ENCODE assay signal across 9 mouse cellular contexts in genomic region chr5:108694352-108695261, GRCm38 (mm10). TPM values are rescaled to one million over a fixed set of nuclear protein-coding genes. Genes with fewer than 3 reads are reported as not detected.
DNase-seq lines count a peak whose midpoint lies in the region; ATAC-seq and TF ChIP-seq lines count a peak whose summit lies in the region.
"Had no signal": no experiment of that assay in that cellular context is flagged by ENCODE, and none has a peak within 500 bp of the region (broad histone marks: within the 10 kb centered on the region; RNA-seq: fewer than 3 reads in every experiment).

No protein-coding gene starts in this region.

- H3K4me2 ChIP-seq in heart, embryonic 14.5 days (ENCODE audit: low read length), result peak overlapping the region; percentile 81
- peak overlapping the region; percentile 96 for H3K4me2 ChIP-seq in kidney, postnatal 0 days (ENCODE audit: low read length)

- peak overlapping the region; percentile 54 for H3K9ac ChIP-seq in heart, adult 2 months (ENCODE audit: low read depth, low read length)
- peak overlapping the region; percentile 86 for H3K9ac ChIP-seq in heart, embryonic 14.5 days (ENCODE audit: low read length)
- peak overlapping the region; percentile 79 for H3K9ac ChIP-seq in kidney, postnatal 0 days (ENCODE audit: low read depth, low read length)

- no peak for TF ChIP-seq EP300 in heart, adult 2 months (IDR thresholded peaks at IDR 0.05; ENCODE audit: insufficient read depth, low read depth, low read length)

- H3K27ac ChIP-seq in heart, adult 2 months, result peak overlapping the region; percentile 45
- H3K27ac ChIP-seq in heart, embryonic 14.5 days (replicated peaks in 1 of 2; ENCODE audit: control insufficient read depth in 1 of 2, insufficient read depth in 1 of 2, low read depth in 2 of 2, low read length in 2 of 2), result peak overlapping the region; percentile 28 to 57; a peak in 2 of 4 replicates
- peak overlapping the region; percentile 27; the same call in 1 of the 2 replicates for H3K27ac ChIP-seq in kidney, postnatal 0 days
- no peak overlapping the region for H3K27ac ChIP-seq in small intestine, adult 2 months (ENCODE audit: insufficient read depth, low read depth, low read length)

- ATAC-seq in heart, embryonic 14.5 days (ENCODE audit: insufficient number of reproducible peaks, insufficient read depth, low FRiP score, low read depth), result peak; percentile 54
- ATAC-seq in kidney, postnatal 0 days (replicated peaks; ENCODE audit: low FRiP score, low read depth), result peak; percentile 36

- DNase-seq in heart, adult 2 months, result peak; percentile 53 to 56
- no peak for DNase-seq in heart, adult 9 months (ENCODE audit: low spot score in 2 of 2)
- DNase-seq in embryo, embryonic 10 days (ENCODE audit: low spot score), result peak; percentile 45
- DNase-seq in kidney, postnatal 0 days (ENCODE audit: low spot score), result peak; percentile 55
- DNase-seq in lung, postnatal 36 days, result peak; percentile 44
- no peak for DNase-seq in frontal cortex, adult 2 months (ENCODE audit: extremely low spot score in 1 of 2, low spot score in 1 of 2)

- intact Hi-C loops in heart, adult 2 months (cut with DNase I), result no loop called here

- H3K4me3 ChIP-seq in heart, adult 2 months, result peak overlapping the region; percentile 75
- peak overlapping the region; percentile 83 to 94 for H3K4me3 ChIP-seq in heart, embryonic 14.5 days (ENCODE audit: control insufficient read depth in 1 of 2, insufficient read depth in 1 of 2, low read depth in 1 of 2, low read length in 2 of 2)
- H3K4me3 ChIP-seq in kidney, postnatal 0 days (replicated peaks; ENCODE audit: low read depth, low read length), result peak overlapping the region; percentile 97
- H3K4me3 ChIP-seq in small intestine, adult 2 months (ENCODE audit: low read depth, low read length), result peak overlapping the region; percentile 91

- no peak for TF ChIP-seq CTCF in heart, adult 2 months (IDR thresholded peaks at IDR 0.05)
- no peak for TF ChIP-seq CTCF in kidney, postnatal 0 days (IDR thresholded peaks at IDR 0.05; ENCODE audit: low read depth)
- no peak for TF ChIP-seq CTCF in small intestine, adult 2 months (IDR thresholded peaks at IDR 0.05; ENCODE audit: extremely low read depth, insufficient read length, insufficient replicate concordance, low read depth, low read length)

- no peaks in the 10 kb centered on the region for H3K9me3 ChIP-seq in heart, embryonic 14.5 days (ENCODE audit: control insufficient read depth, low read length)
- H3K9me3 ChIP-seq in kidney, postnatal 0 days (replicated peaks; ENCODE audit: low read length), result no peaks in the 10 kb centered on the region

- no peak for TF ChIP-seq POLR2A in heart, adult 2 months (IDR thresholded peaks at IDR 0.05; ENCODE audit: insufficient read depth, low read depth, low read length)
- TF ChIP-seq POLR2A in small intestine, adult 2 months (IDR thresholded peaks at IDR 0.05; ENCODE audit: low read depth, low read length), result no peak

- H3K36me3 ChIP-seq in heart, adult 2 months (ENCODE audit: control insufficient read depth, insufficient read depth, low read length), result no peaks in the 10 kb centered on the region
- no peaks in the 10 kb centered on the region for H3K36me3 ChIP-seq in heart, embryonic 14.5 days (ENCODE audit: control insufficient read depth, insufficient read depth, low read length)
- H3K36me3 ChIP-seq in kidney, postnatal 0 days (ENCODE audit: insufficient read depth, low read length), result no peaks in the 10 kb centered on the region
- no peaks in the 10 kb centered on the region for H3K36me3 ChIP-seq in small intestine, adult 2 months (ENCODE audit: control insufficient read depth, insufficient read depth, low read length)

- H3K27me3 ChIP-seq in heart, adult 2 months (ENCODE audit: control insufficient read depth, insufficient read depth, low read length), result no peaks in the 10 kb centered on the region
- no peaks in the 10 kb centered on the region for H3K27me3 ChIP-seq in heart, embryonic 14.5 days (ENCODE audit: control insufficient read depth, insufficient read depth, low read length)
- no peaks in the 10 kb centered on the region for H3K27me3 ChIP-seq in kidney, postnatal 0 days (ENCODE audit: insufficient read depth, low read length)
- no peaks in the 10 kb centered on the region for H3K27me3 ChIP-seq in small intestine, adult 2 months (ENCODE audit: control insufficient read depth, insufficient read depth, low read length)

- 2% methylated on average over 97 of the region's 99 CpGs for WGBS in heart, adult 2 months
- WGBS in heart, embryonic 14.5 days, result under 1% methylated on average over 94 of the region's 99 CpGs
- WGBS in kidney, postnatal 0 days, result under 1% methylated on average over 91 of the region's 99 CpGs
- WGBS in small intestine, adult 2 months, result 2% methylated on average over 99 of the region's 99 CpGs

- H3K79me2 ChIP-seq in heart, adult 2 months (replicated peaks; ENCODE audit: control insufficient read depth, insufficient read depth, low read length), result no peaks in the 10 kb centered on the region

- peaks cover 5% of the 10 kb centered on the region for H3K4me1 ChIP-seq in heart, adult 2 months (ENCODE audit: control insufficient read depth, insufficient read depth, low read length)
- peaks cover 30 to 52% of the 10 kb centered on the region in 2 experiments for H3K4me1 ChIP-seq in heart, embryonic 14.5 days (ENCODE audit: control insufficient read depth in 2 of 2, insufficient read depth in 2 of 2, low read length in 2 of 2)
- H3K4me1 ChIP-seq in kidney, postnatal 0 days (replicated peaks; ENCODE audit: insufficient read depth, low read length), result peaks cover 11% of the 10 kb centered on the region; the same call in 1 of the 2 replicates
- peaks cover 7% of the 10 kb centered on the region for H3K4me1 ChIP-seq in small intestine, adult 2 months (ENCODE audit: control insufficient read depth, insufficient read depth, insufficient read length, low read length)

RNA-seq across cellular contexts. Expression of gene Fgfrl1, which starts 2.4 kb away (rescaled TPM):
- total RNA-seq in heart, adult 2 months (2021), result 10 to 100 TPM; 17.6 to 21.6 TPM
- polyA plus RNA-seq in heart, adult 2 months (2012; rRNA removed), result 33.5 and 36.5 TPM in 2 replicates
- polyA plus RNA-seq in heart, embryonic 14.5 days (2014; fragmentation: Nextera tagmentation; extraction: Ambion mirVana), result 23.9 and 25.2 TPM in 2 replicates
- 23.2 and 25.1 TPM in 2 replicates for polyA plus RNA-seq in kidney, postnatal 0 days (2015; fragmentation: Nextera tagmentation; extraction: Ambion mirVana)
- 12.1 and 34.1 TPM in 2 replicates for polyA plus RNA-seq in small intestine, adult 2 months (2012; rRNA removed)
- 38.9 and 42.3 TPM in 2 replicates for polyA plus RNA-seq in frontal cortex, adult 2 months (2012; rRNA removed)

RNA-seq across cellular contexts. Expression of gene Slc26a1, which starts 19.2 kb away (rescaled TPM):
- not detected for total RNA-seq in heart, adult 2 months (2021)
- polyA plus RNA-seq in heart, adult 2 months (2012; rRNA removed), result 0.06 and 0.12 TPM in 2 replicates
- polyA plus RNA-seq in heart, embryonic 14.5 days (2014; fragmentation: Nextera tagmentation; extraction: Ambion mirVana), result 0.40 and 0.53 TPM in 2 replicates
- 8.5 and 10.1 TPM in 2 replicates for polyA plus RNA-seq in kidney, postnatal 0 days (2015; fragmentation: Nextera tagmentation; extraction: Ambion mirVana)
- polyA plus RNA-seq in small intestine, adult 2 months (2012; rRNA removed), result not detected in 2 replicates
- polyA plus RNA-seq in frontal cortex, adult 2 months (2012; rRNA removed), result 1.4 and 1.7 TPM in 2 replicates
- total RNA-seq: neutrophil, adult 5-6 weeks had no signal

RNA-seq across cellular contexts. Expression of gene Dgkq, which starts 25.1 kb away (rescaled TPM):
- total RNA-seq in heart, adult 2 months (2021), result 1 to 10 TPM; 5.0 to 6.6 TPM
- polyA plus RNA-seq in heart, adult 2 months (2012; rRNA removed), result 9.2 and 15.6 TPM in 2 replicates
- polyA plus RNA-seq in heart, embryonic 14.5 days (2014; fragmentation: Nextera tagmentation; extraction: Ambion mirVana), result 5.6 and 6.6 TPM in 2 replicates
- 6.5 and 6.9 TPM in 2 replicates for polyA plus RNA-seq in kidney, postnatal 0 days (2015; fragmentation: Nextera tagmentation; extraction: Ambion mirVana)
- 39.8 and 77.0 TPM in 2 replicates for polyA plus RNA-seq in small intestine, adult 2 months (2012; rRNA removed)
- 52.4 and 59.1 TPM in 2 replicates for polyA plus RNA-seq in frontal cortex, adult 2 months (2012; rRNA removed)

RNA-seq across cellular contexts. Expression of gene Idua, which starts 34.5 kb away (rescaled TPM):
- total RNA-seq in heart, adult 2 months (2021), result 10 to 100 TPM; 21.7 to 23.2 TPM
- polyA plus RNA-seq in heart, adult 2 months (2012; rRNA removed), result 30.4 and 33.3 TPM in 2 replicates
- 14.5 and 14.9 TPM in 2 replicates for polyA plus RNA-seq in heart, embryonic 14.5 days (2014; fragmentation: Nextera tagmentation; extraction: Ambion mirVana)
- 6.3 and 7.4 TPM in 2 replicates for polyA plus RNA-seq in kidney, postnatal 0 days (2015; fragmentation: Nextera tagmentation; extraction: Ambion mirVana)
- 15.0 and 20.1 TPM in 2 replicates for polyA plus RNA-seq in small intestine, adult 2 months (2012; rRNA removed)
- 29.2 and 29.7 TPM in 2 replicates for polyA plus RNA-seq in frontal cortex, adult 2 months (2012; rRNA removed)

Comparison
In these comparisons a context has a peak if more than half of its experiments do, and no peak if none do; other contexts are left out.
1. DNase-seq: peak in heart, adult 2 months (2 of 2), embryo, embryonic 10 days (single experiment), kidney, postnatal 0 days (single experiment) and lung, postnatal 36 days (single experiment); none in heart, adult 9 months (0 of 2) and frontal cortex, adult 2 months (0 of 2).
2. Peak in every context shown above with its lines, with median percentiles within 50 percentile points of each other: H3K4me3 ChIP-seq and H3K9ac ChIP-seq.